Mouse (Mus musculus) stomach, embryonic 14.5 days (tissue): ENCODE data around the gene Mical3. TPM values are rescaled to one million over a fixed set of nuclear protein-coding genes. Genes with fewer than 3 reads are reported as not detected.

Experiments
- ATAC-seq: fragments of 200-750 bp; cut with Nextera tagmentation; 2 replicates; pipeline ENCODE4 v1.8.0; 2017; ENCODE audit warnings: low read depth, moderate TSS enrichment; ENCODE audit not compliant: insufficient number of reproducible peaks, insufficient read depth, low FRiP score
- H3K27ac ChIP-seq: fragments of 300-500 bp; sonication (generic); 2 replicates; pipeline ENCODE4 v1.5.1; 2014; ENCODE audit warnings: mild to moderate bottlenecking, low read length, moderate library complexity, mixed read lengths
- H3K27me3 ChIP-seq: fragments of 300-500 bp; sonication (generic); 2 replicates; pipeline ENCODE4 v1.6.1; 2014; ENCODE audit warnings: low read length, control low read depth, mixed read lengths; ENCODE audit not compliant: control insufficient read depth, insufficient read depth
- H3K36me3 ChIP-seq: fragments of 300-500 bp; sonication (generic); 2 replicates; pipeline ENCODE4 v1.6.1; 2014; ENCODE audit warnings: mild to moderate bottlenecking, control low read depth, low read length, moderate library complexity, mixed read lengths; ENCODE audit not compliant: control insufficient read depth, insufficient read depth
- H3K4me1 ChIP-seq: fragments of 300-500 bp; sonication (generic); 2 replicates; pipeline ENCODE4 v1.6.1; 2014; ENCODE audit warnings: low read length, control low read depth, mixed read lengths; ENCODE audit not compliant: control insufficient read depth, insufficient read depth
- H3K4me2 ChIP-seq: fragments of 300-500 bp; sonication (generic); replicated peaks from 2 replicates; pipeline ENCODE4 v1.6.1; 2014; ENCODE audit warnings: low read depth, low read length, control low read depth
- H3K4me3 ChIP-seq: fragments of 300-500 bp; sonication (generic); 2 replicates; pipeline ENCODE4 v1.5.1; 2014; ENCODE audit warnings: low read depth, low read length, control low read depth
- H3K9ac ChIP-seq: fragments of 300-500 bp; sonication (generic); replicated peaks from 2 replicates; pipeline ENCODE4 v1.6.1; 2014; ENCODE audit warnings: low read depth, mild to moderate bottlenecking, control low read depth, low read length, moderate library complexity, mixed read lengths
- H3K9me3 ChIP-seq: fragments of 300-500 bp; sonication (generic); 2 replicates; pipeline ENCODE4 v1.6.1; 2016; ENCODE audit warnings: low read depth, low read length, control low read depth; ENCODE audit not compliant: control insufficient read depth
- WGBS: fragments of 180-500 bp; shearing (Covaris S2); extraction: QIAGEN DNeasy Blood & Tissue Kit; methylation state at CpG from one replicate; pipeline ENCODE4 v1.1.7; 2014; 5-methylcytosine and 5-hydroxymethylcytosine counted together
- polyA plus RNA-seq: library from polyadenylated mRNA; unstranded; fragments of >200 nt; fragmentation: Nextera tagmentation; extraction: Ambion mirVana; gene quantifications from 2 replicates; pipeline ENCODE4 v1.2.1, GENCODE M21; 2014

Mical3 gene
- 22.3 and 24.8 TPM in 2 replicates for polyA plus RNA-seq

GRCm38 (mm10) chr6:121130773-121131172 is at the start of gene Mical3:
Gene Mical3 (minus strand): TSS chr6:121130999.
- 2% methylated on average over 17 of the region's 17 CpGs for WGBS
- Histone ChIP-seq H3K4me1 (peaks cover 9% of the 10 kb centered on the region; the same call in 1 of the 2 replicates), H3K27ac (no peak within 1 kb of the TSS), H3K4me2 (peak within 1 kb of the TSS; percentile 68), H3K27me3 (no peaks in the 10 kb centered on the region; the same call in 1 of the 2 replicates), H3K9me3 (no peaks in the 10 kb centered on the region), H3K4me3 (peak within 1 kb of the TSS; percentile 27), H3K9ac (peak within 1 kb of the TSS; percentile 6; the same call in 1 of the 2 replicates), H3K36me3 (no peaks in the 10 kb centered on the region)
- no peak for ATAC-seq

GRCm38 (mm10) chr6:121179846-121180245 is 49.0 kb upstream of the Mical3 start:
- Histone ChIP-seq H3K27me3 (no peaks in the 10 kb centered on the region), H3K4me1 (peaks cover 7% of the 10 kb centered on the region; the same call in 1 of the 2 replicates), H3K36me3 (no peaks in the 10 kb centered on the region), H3K27ac (no peak overlapping the region), H3K9me3 (no peaks in the 10 kb centered on the region), H3K9ac (no peak overlapping the region), H3K4me2 (no peak overlapping the region), H3K4me3 (no peak overlapping the region)
- ATAC-seq: no peak
- 69% methylated on average over 7 of the region's 7 CpGs for WGBS

GRCm38 (mm10) chr6:121178700-121179358 is 48.0 kb upstream of the Mical3 start:
- no peak overlapping the region for H3K4me2 ChIP-seq
- no peak overlapping the region for H3K27ac ChIP-seq
- ATAC-seq: no peak
- H3K9me3 ChIP-seq: no peaks in the 10 kb centered on the region
- H3K27me3 ChIP-seq: no peaks in the 10 kb centered on the region
- H3K36me3 ChIP-seq: no peaks in the 10 kb centered on the region
- 61% methylated on average over 7 of the region's 7 CpGs for WGBS
- no peak overlapping the region for H3K4me3 ChIP-seq
- H3K9ac ChIP-seq: no peak overlapping the region
- 0 out of 2 replicates have a peak, but pooled peaks cover 2% of the 10 kb centered on the region for H3K4me1 ChIP-seq

GRCm38 (mm10) chr6:121177118-121177708 is 46.4 kb upstream of the Mical3 start:
- H3K4me3 ChIP-seq: no peak overlapping the region
- 82% methylated on average over 7 of the region's 7 CpGs for WGBS
- H3K4me1 ChIP-seq: 0 out of 2 replicates have a peak, but pooled peaks cover 2% of the 10 kb centered on the region
- H3K36me3 ChIP-seq: no peaks in the 10 kb centered on the region
- peak overlapping the region; percentile 83; the same call in 1 of the 2 replicates for H3K27ac ChIP-seq
- H3K4me2 ChIP-seq: no peak overlapping the region
- H3K9me3 ChIP-seq: no peaks in the 10 kb centered on the region
- ATAC-seq: no peak
- H3K27me3 ChIP-seq: no peaks in the 10 kb centered on the region
- H3K9ac ChIP-seq: no peak overlapping the region

GRCm38 (mm10) chr6:121176731-121177098 is 45.9 kb upstream of the Mical3 start:
- no peak for ATAC-seq
- H3K4me2 ChIP-seq: 0 out of 2 replicates have a peak overlapping the region, but pooled peaks have one; percentile 28

GRCm38 (mm10) chr6:121176011-121176730 is 45.4 kb upstream of the Mical3 start:
- Histone ChIP-seq H3K27ac (peak overlapping the region; percentile 83), H3K4me2 (peak overlapping the region; percentile 28; the same call in 1 of the 2 replicates)

More at GRCm38 (mm10) chr6:121176731-121177098, 45.9 kb upstream of the Mical3 start:
- no peaks in the 10 kb centered on the region for H3K27me3 ChIP-seq
- H3K4me1 ChIP-seq: 0 out of 2 replicates have a peak, but pooled peaks cover 2% of the 10 kb centered on the region
- no peak overlapping the region for H3K4me3 ChIP-seq
- H3K36me3 ChIP-seq: no peaks in the 10 kb centered on the region
- 67% methylated on average over 4 of the region's 4 CpGs for WGBS
- H3K9me3 ChIP-seq: no peaks in the 10 kb centered on the region
- H3K27ac ChIP-seq: peak overlapping the region; percentile 83
- no peak overlapping the region for H3K9ac ChIP-seq

GRCm38 (mm10) chr6:121174761-121175160 is 44.0 kb upstream of the Mical3 start:
- H3K36me3 ChIP-seq: no peaks in the 10 kb centered on the region
- no peaks in the 10 kb centered on the region for H3K27me3 ChIP-seq
- H3K9ac ChIP-seq: no peak overlapping the region
- no peak overlapping the region for H3K4me2 ChIP-seq
- ATAC-seq: no peak
- WGBS: 91% methylated on average over 6 of the region's 6 CpGs
- H3K4me1 ChIP-seq: 0 out of 2 replicates have a peak, but pooled peaks cover 2% of the 10 kb centered on the region
- H3K9me3 ChIP-seq: no peaks in the 10 kb centered on the region
- H3K4me3 ChIP-seq: no peak overlapping the region
- H3K27ac ChIP-seq: no peak overlapping the region

More at GRCm38 (mm10) chr6:121176011-121176730, 45.4 kb upstream of the Mical3 start:
- H3K4me3 ChIP-seq: no peak overlapping the region
- ATAC-seq: peak; percentile 82
- no peaks in the 10 kb centered on the region for H3K36me3 ChIP-seq
- no peaks in the 10 kb centered on the region for H3K27me3 ChIP-seq
- no peak overlapping the region; the same call in 1 of the 2 replicates for H3K9ac ChIP-seq
- H3K4me1 ChIP-seq: 0 out of 2 replicates have a peak, but pooled peaks cover 2% of the 10 kb centered on the region
- H3K9me3 ChIP-seq: no peaks in the 10 kb centered on the region
- 45% methylated on average over 14 of the region's 14 CpGs for WGBS

- no peak overlapping the region for H3K9ac ChIP-seq
- no peaks in the 10 kb centered on the region for H3K9me3 ChIP-seq
- H3K36me3 ChIP-seq: no peaks in the 10 kb centered on the region
- H3K4me1 ChIP-seq: 0 out of 2 replicates have a peak, but pooled peaks cover 2% of the 10 kb centered on the region
- H3K27me3 ChIP-seq: no peaks in the 10 kb centered on the region
- H3K27ac ChIP-seq: peak overlapping the region; percentile 44
- ATAC-seq: no peak
- no peak overlapping the region for H3K4me2 ChIP-seq
- 47% methylated on average over 5 of the region's 5 CpGs for WGBS
- no peak overlapping the region for H3K4me3 ChIP-seq
Measured at GRCm38 (mm10) chr6:121173471-121173870, 42.7 kb upstream of the Mical3 start.
